Mouse (Mus musculus) ES-CJ7 (cell line): ENCODE measurements at regions not wholly inside any gene's neighbourhood (a gene's known extent, or its start where the extent isn't known, plus 50 kb on each side); places are given as distances from the start of the nearest gene placed in this dataset.
A peak's percentile ranks its signal among the peaks of the same experiment; 100 is the strongest.
"Not testable (repeated sequence)": the region's sequence is repeated elsewhere in the genome, so short reads cannot be mapped to it uniquely, and the experiment has no call there.

Experiments
- DNase-seq: peaks from one replicate; pipeline ENCODE4 v3.0.0; 2011; ENCODE audit warnings: low read depth, low spot score

- no peak for DNase-seq
Observed at GRCm38 (mm10) chr2:72615869-72616268, 139.9 kb downstream of the Cdca7 start.

- no peak for DNase-seq
Observed at GRCm38 (mm10) chr2:72616412-72616811, 140.5 kb downstream of the Cdca7 start.

- DNase-seq = peak; percentile 3
Observed at GRCm38 (mm10) chr2:72619446-72619845, 143.5 kb downstream of the Cdca7 start.

- peak; percentile 13 for DNase-seq
Observed at GRCm38 (mm10) chr2:72620182-72620652, 144.3 kb downstream of the Cdca7 start.

GRCm38 (mm10) chr2:72627915-72628314 is 152.0 kb downstream of the Cdca7 start:
- DNase-seq = no peak

GRCm38 (mm10) chr2:72628626-72629470 is 152.9 kb downstream of the Cdca7 start:
- no peak for DNase-seq

- no peak for DNase-seq
Observed at GRCm38 (mm10) chr2:72629691-72630461, 153.9 kb downstream of the Cdca7 start.

- DNase-seq = peak; percentile 10
Observed at GRCm38 (mm10) chr2:72637881-72638620, 162.1 kb downstream of the Cdca7 start.

- DNase-seq = no peak
Observed at GRCm38 (mm10) chr2:72639022-72639421, 163.1 kb downstream of the Cdca7 start.

- DNase-seq = no peak
Observed at GRCm38 (mm10) chr2:72641228-72641627, 165.3 kb downstream of the Cdca7 start.

- DNase-seq = no peak
Observed at GRCm38 (mm10) chr2:72644151-72644843, 168.3 kb downstream of the Cdca7 start.

GRCm38 (mm10) chr2:72647642-72648041 is 171.7 kb downstream of the Cdca7 start:
- DNase-seq = no peak

GRCm38 (mm10) chr2:72648294-72648693 is 172.3 kb downstream of the Cdca7 start:
- no peak for DNase-seq

GRCm38 (mm10) chr2:72655864-72656263 is 179.9 kb downstream of the Cdca7 start:
- no peak for DNase-seq

GRCm38 (mm10) chr2:72657101-72657920 is 181.4 kb downstream of the Cdca7 start:
- DNase-seq = no peak

- no peak for DNase-seq
Observed at GRCm38 (mm10) chr2:72662396-72662795, 186.4 kb downstream of the Cdca7 start.

- peak; percentile 19 for DNase-seq
Observed at GRCm38 (mm10) chr2:72662979-72663780, 187.2 kb downstream of the Cdca7 start.

- not testable (repeated sequence) for DNase-seq
Observed at GRCm38 (mm10) chr2:72667396-72667795, 191.4 kb downstream of the Cdca7 start.
